ENCODE assay signal across 26 mouse cellular contexts in the genomic region with DNA sequence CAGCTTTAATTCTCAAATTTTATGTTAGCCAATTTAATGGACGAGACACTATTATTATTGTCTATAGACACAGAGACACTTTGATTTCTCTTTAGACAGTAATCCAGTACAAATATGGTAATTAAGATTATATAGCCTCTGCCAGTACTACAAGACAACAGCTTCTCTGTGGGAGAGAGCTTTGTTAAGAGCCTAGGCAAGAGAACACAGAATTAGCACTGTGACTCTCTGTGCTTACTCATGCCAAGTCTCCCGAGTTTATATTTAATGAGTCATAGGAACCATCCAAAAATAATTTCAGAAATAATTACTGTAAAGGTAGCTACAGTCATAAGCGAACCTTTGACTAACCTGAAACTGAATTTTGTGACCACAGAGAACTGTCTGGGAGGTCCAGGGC.
DNase-seq lines count a peak whose midpoint lies in the region; ATAC-seq and TF ChIP-seq lines count a peak whose summit lies in the region.
"Had no signal": no experiment of that assay in that cellular context is flagged by ENCODE, and none has a peak within 500 bp of the region (broad histone marks: within the 10 kb centered on the region; RNA-seq: fewer than 3 reads in every experiment).

No protein-coding gene starts in this region.

- H3K27ac ChIP-seq in layer of hippocampus, adult 2 months, result peak overlapping the region; percentile 72
- peak overlapping the region; percentile 64 for H3K27ac ChIP-seq in left cerebral cortex, adult 2 months
- peak overlapping the region; percentile 86; the same call in 1 of the 2 replicates for H3K27ac ChIP-seq in embryonic fibroblast, embryonic 13.5 days (ENCODE audit: insufficient read depth, low read length)
- no peak overlapping the region for H3K27ac ChIP-seq in liver, embryonic 12.5 days
- H3K27ac ChIP-seq: heart, adult 2 months; heart, embryonic 10.5 days; heart, embryonic 13.5 days; hindbrain, embryonic 14.5 days; hindbrain, postnatal 0 days had no signal

- no peak for TF ChIP-seq POLR2A in embryonic fibroblast, embryonic 13.5 days (IDR thresholded peaks at IDR 0.05; ENCODE audit: low read depth, low read length)

- H3K4me2 ChIP-seq in liver, embryonic 12.5 days, result no peak overlapping the region
- H3K4me2 ChIP-seq: heart, embryonic 13.5 days; hindbrain, embryonic 14.5 days had no signal

- peaks cover 4% of the 10 kb centered on the region; the same call in 1 of the 2 replicates for H3K36me3 ChIP-seq in liver, embryonic 12.5 days
- H3K36me3 ChIP-seq: heart, embryonic 10.5 days; heart, embryonic 13.5 days had no signal

- WGBS in liver, embryonic 12.5 days (ENCODE audit: insufficient replicate concordance), result 68% methylated on average over 3 of the region's 3 CpGs

- no peak for TF ChIP-seq CTCF in layer of hippocampus, adult 2 months (conservative IDR thresholded peaks at IDR 0.05)
- no peak for TF ChIP-seq CTCF in left cerebral cortex, adult 2 months (IDR thresholded peaks at IDR 0.05)
- no peak for TF ChIP-seq CTCF in embryonic fibroblast, embryonic 13.5 days (IDR thresholded peaks at IDR 0.05; ENCODE audit: borderline replicate concordance, insufficient read depth, low read length)

- H3K9me3 ChIP-seq in liver, embryonic 12.5 days (replicated peaks), result no peaks in the 10 kb centered on the region
- H3K9me3 ChIP-seq: heart, embryonic 10.5 days; heart, embryonic 13.5 days had no signal

- intact Hi-C loops in left cerebral cortex, adult 2 months (cut with DNase I), result loop anchor here (2.0 kb wide), 1 partner anchor 14 kb away; no protein-coding TSS in a partner anchor

- no peak for ATAC-seq in CD4-positive, CD25-positive, alpha-beta regulatory T cell, adult 4 months
- ATAC-seq in liver, embryonic 12.5 days, result no peak
- ATAC-seq: forebrain, embryonic 14.5 days; forebrain, postnatal 0 days; hindbrain, postnatal 0 days; inflammation-experienced regulatory T-cells, adult 6 months; intestine, embryonic 16.5 days had no signal

- no peak for DNase-seq in layer of hippocampus, adult 2 months (ENCODE audit: low spot score in 2 of 2)
- no peak for DNase-seq in layer of hippocampus, adult 8-10 months (ENCODE audit: low spot score in 2 of 2)
- DNase-seq in left cerebral cortex, adult 2 months (ENCODE audit: extremely low spot score in 1 of 2, low spot score in 2 of 2), result no peak
- DNase-seq in left cerebral cortex, adult 9 months (ENCODE audit: low spot score in 2 of 2), result no peak
- peak; percentile 26 for DNase-seq in Muller cell, postnatal 12 days (ENCODE audit: inconsistent ontology term)
- DNase-seq: adrenal gland, adult 8-10 months; adrenal gland, postnatal 25 days; cerebellum, adult 18-20 months; cerebellum, adult 9-10 months; cerebellum, postnatal 14 days; forebrain, postnatal 0 days; gastrocnemius, postnatal 10 days; gastrocnemius, postnatal 36 days; heart, adult 2 months; heart, postnatal 14 days; heart, postnatal 4 days had no signal

- H3K4me3 ChIP-seq in layer of hippocampus, adult 2 months, result no peak overlapping the region
- H3K4me3 ChIP-seq in left cerebral cortex, adult 2 months, result no peak overlapping the region
- no peak overlapping the region for H3K4me3 ChIP-seq in embryonic fibroblast, embryonic 13.5 days (ENCODE audit: insufficient read depth, low read length)
- no peak overlapping the region for H3K4me3 ChIP-seq in liver, embryonic 12.5 days
- H3K4me3 ChIP-seq: heart, adult 2 months; heart, embryonic 10.5 days; heart, embryonic 13.5 days had no signal

- peaks cover 5% of the 10 kb centered on the region; the same call in 1 of the 2 replicates for H3K4me1 ChIP-seq in embryonic fibroblast, embryonic 13.5 days (ENCODE audit: control insufficient read depth, insufficient read depth, low read length)
- H3K4me1 ChIP-seq in liver, embryonic 12.5 days, result no peaks in the 10 kb centered on the region
- H3K4me1 ChIP-seq: heart, embryonic 10.5 days; heart, embryonic 13.5 days had no signal

- H3K9ac ChIP-seq in liver, embryonic 12.5 days, result no peak overlapping the region
- H3K9ac ChIP-seq: forebrain, postnatal 0 days; heart, embryonic 13.5 days; hindbrain, embryonic 14.5 days had no signal

- no peaks in the 10 kb centered on the region for H3K27me3 ChIP-seq in liver, embryonic 12.5 days (replicated peaks)
- H3K27me3 ChIP-seq: heart, embryonic 13.5 days had no signal
